In genomic region chr15:25414747-25415119, GRCm38 (mm10) we compare ENCODE assay signal across 8 mouse cellular contexts. TPM values are rescaled to one million over a fixed set of nuclear protein-coding genes. Genes with fewer than 3 reads are reported as not detected.
DNase-seq lines count a peak whose midpoint lies in the region; ATAC-seq and TF ChIP-seq lines count a peak whose summit lies in the region.

No protein-coding gene starts in this region.

- no peaks in the 10 kb centered on the region for H3K79me2 ChIP-seq in CH12.LX (replicated peaks; ENCODE audit: control insufficient read depth, extremely low read depth, insufficient read depth, poor library complexity, severe bottlenecking)

- H3K27ac ChIP-seq in CH12.LX (ENCODE audit: insufficient read depth, low read depth) = no peak overlapping the region
- peak overlapping the region; percentile 99 for H3K27ac ChIP-seq in forebrain, embryonic 16.5 days (ENCODE audit: low read length)

- no peak for TF ChIP-seq POLR2A in CH12.LX (IDR thresholded peaks at IDR 0.05; ENCODE audit: low read depth, low read length)
- no peak for TF ChIP-seq POLR2A in lung, adult 2 months (IDR thresholded peaks at IDR 0.05; ENCODE audit: borderline replicate concordance, extremely low read depth, low read depth, low read length)

- TF ChIP-seq CTCF in CH12.LX (conservative IDR thresholded peaks at IDR 0.05 in 1 of 2, IDR thresholded peaks at IDR 0.05 in 1 of 2; ENCODE audit: low read depth in 2 of 2, low read length in 2 of 2) = peak in 1 of 2 experiments; percentile 49; a peak in 2 of 4 replicates
- TF ChIP-seq CTCF in lung, adult 2 months (IDR thresholded peaks at IDR 0.05; ENCODE audit: insufficient read depth, low read length) = peak; percentile 81

- H3K4me1 ChIP-seq in CH12.LX (ENCODE audit: control insufficient read depth in 1 of 2, insufficient read depth in 2 of 2) = no peaks in the 10 kb centered on the region
- H3K4me1 ChIP-seq in forebrain, embryonic 16.5 days (replicated peaks; ENCODE audit: control insufficient read depth, insufficient read depth, low read length) = peaks cover 27% of the 10 kb centered on the region
- H3K4me1 ChIP-seq in lung, adult 2 months (ENCODE audit: control insufficient read depth, insufficient read depth, low read length) = peaks cover 8% of the 10 kb centered on the region; the same call in 1 of the 2 replicates

- TF ChIP-seq RAD21 in CH12.LX (IDR thresholded peaks at IDR 0.05; ENCODE audit: low read depth, low read length) = peak; percentile 59

- dilution Hi-C loops in CH12.LX (cut with MboI; ENCODE audit: extremely low pct_ligation_motif_present, extremely low pct_unique_long_range_greater_than_20kb, low sequenced_read_pairs) = no loop called here

- in situ Hi-C loops in CH12.LX (cut with MboI; ENCODE audit: low pct_ligation_motif_present, low pct_unique_long_range_greater_than_20kb, low sequenced_read_pairs) = loop anchor here (25.0 kb wide), 1 partner anchor 827 kb away; no protein-coding TSS in a partner anchor

- no peaks in the 10 kb centered on the region for H3K27me3 ChIP-seq in CH12.LX (replicated peaks)
- no peaks in the 10 kb centered on the region for H3K27me3 ChIP-seq in forebrain, embryonic 16.5 days (replicated peaks; ENCODE audit: control insufficient read depth, insufficient read depth, low read length)

- 0% methylated on average over 14 of the region's 14 CpGs for WGBS in forebrain, embryonic 16.5 days
- WGBS in lung, adult 2 months = 1% methylated on average over 14 of the region's 14 CpGs

- H3K4me2 ChIP-seq in CH12.LX (ENCODE audit: insufficient read depth, low read depth, poor library complexity, severe bottlenecking) = no peak overlapping the region
- H3K4me2 ChIP-seq in forebrain, embryonic 16.5 days (ENCODE audit: low read length) = peak overlapping the region; percentile 76

- peak; percentile 51 for ATAC-seq in cerebellum, adult (ENCODE audit: insufficient number of reproducible peaks, low FRiP score, low TSS enrichment)
- peak; percentile 38 for ATAC-seq in forebrain, embryonic 16.5 days
- ATAC-seq in neutrophil, adult 5-6 weeks (ENCODE audit: extremely low read depth, insufficient number of reproducible peaks, low FRiP score, poor library complexity, severe bottlenecking) = peak; percentile 74

- TF ChIP-seq EP300 in CH12.LX (IDR thresholded peaks at IDR 0.05; ENCODE audit: low read length) = no peak

- DNase-seq in CH12.LX (ENCODE audit: extremely low read depth) = peak; percentile 29
- DNase-seq in heart, postnatal 36 days = peak; percentile 82 to 85
- DNase-seq in layer of hippocampus, adult 18-20 months (ENCODE audit: low spot score in 2 of 2) = peak; percentile 88 to 95
- peak; percentile 73 for DNase-seq in lung, adult 2 months
- peak; percentile 69 for DNase-seq in testis, postnatal 14 days (ENCODE audit: low spot score)

- intact Hi-C loops in heart, postnatal 36 days (cut with DNase I) = loop anchor here (1.0 to 5.0 kb wide), 3 partner anchors 367 to 825 kb away; no protein-coding TSS in a partner anchor

- H3K9ac ChIP-seq in CH12.LX (ENCODE audit: insufficient read depth, low read depth) = no peak overlapping the region
- peak overlapping the region; percentile 100 for H3K9ac ChIP-seq in forebrain, embryonic 16.5 days (replicated peaks; ENCODE audit: low read depth, low read length)

- H3K36me3 ChIP-seq in CH12.LX (replicated peaks in 1 of 2; ENCODE audit: control insufficient read depth in 1 of 2, insufficient read depth in 1 of 2, low read length in 1 of 2) = no peaks in the 10 kb centered on the region
- H3K36me3 ChIP-seq in forebrain, embryonic 16.5 days (ENCODE audit: control insufficient read depth, insufficient read depth) = no peaks in the 10 kb centered on the region

- H3K4me3 ChIP-seq in CH12.LX (replicated peaks in 1 of 3; ENCODE audit: low read depth in 2 of 3, low read length in 2 of 3, poor library complexity in 1 of 3) = no peak overlapping the region
- H3K4me3 ChIP-seq in forebrain, embryonic 16.5 days (replicated peaks; ENCODE audit: low read length) = peak overlapping the region; percentile 99
- peak overlapping the region; percentile 18 for H3K4me3 ChIP-seq in lung, adult 2 months (replicated peaks; ENCODE audit: extremely low read depth, low read depth, low read length)

- peaks cover 22% of the 10 kb centered on the region for H3K9me3 ChIP-seq in CH12.LX (replicated peaks; ENCODE audit: low read length)
- H3K9me3 ChIP-seq in forebrain, embryonic 16.5 days (ENCODE audit: control insufficient read depth, low read length) = no peaks in the 10 kb centered on the region

TF ChIP-seq in CH12.LX, 34 proteins besides CTCF, POLR2A, EP300 and RAD21:
- TF ChIP-seq PAX5 (IDR thresholded peaks at IDR 0.05; ENCODE audit: low read length) (no peak), SMC3 (IDR thresholded peaks at IDR 0.05; ENCODE audit: low read depth, low read length) (peak; percentile 64), E2F4 (IDR thresholded peaks at IDR 0.05; ENCODE audit: insufficient replicate concordance, low read depth, low read length) (no peak)
TF ChIP-seq in CH12.LX: peak in this region for 1.

RNA-seq across cellular contexts. Expression of gene Basp1, which starts 1.2 kb away (rescaled TPM):
- total RNA-seq in CH12.LX (2012; rRNA removed) = 0.04 and 0.17 TPM in 2 replicates
- total RNA-seq in CH12.LX (2014; rRNA removed) = 1.6 and 1.8 TPM in 2 replicates
- polyA plus RNA-seq in CH12.LX (2012; ENCODE audit: insufficient read length, low read depth) = 2.4 and 2.5 TPM in 2 replicates
- polyA plus RNA-seq in forebrain, embryonic 16.5 days (2015; fragmentation: Nextera tagmentation; extraction: Ambion mirVana) = 198 and 206 TPM in 2 replicates
- 1 to 10 TPM; 1.3 to 1.7 TPM for total RNA-seq in heart, postnatal 36 days (2021)
- 100 to 1,000 TPM; 598 to 644 TPM for total RNA-seq in layer of hippocampus, adult 18-20 months (2021)
- 4.9 TPM in 2 replicates for polyA plus RNA-seq in lung, adult 2 months (2012; rRNA removed)
- 32.6 and 33.5 TPM in 2 replicates for total RNA-seq in neutrophil, adult 5-6 weeks (2017)

Comparison
In these comparisons a context has a peak if more than half of its experiments do, and no peak if none do; other contexts are left out.
1. DNase-seq: peak in every context shown above with its lines; median percentile 92 in layer of hippocampus, adult 18-20 months; 84 in heart, postnatal 36 days; 73 in lung, adult 2 months; 69 in testis, postnatal 14 days; 29 in CH12.LX.
2. H3K4me3 ChIP-seq: peak in forebrain, embryonic 16.5 days (single experiment) and lung, adult 2 months (single experiment); none in CH12.LX (0 of 3).
3. RNA of gene Basp1, which starts 1.2 kb away (total RNA-seq): 598 to 644 TPM in layer of hippocampus, adult 18-20 months; 32.6 to 33.5 TPM in neutrophil, adult 5-6 weeks, 1.3 to 1.7 TPM in heart, postnatal 36 days and 0.04 to 1.8 TPM in CH12.LX; every median in the first group is over 10 times any median in the second.
4. Peak in every context shown above with its lines, with median percentiles within 50 percentile points of each other: ATAC-seq.